8 mouse cellular contexts compared by ENCODE assay signal in genomic region chr6:88499481-88500404, GRCm38 (mm10). TPM values are rescaled to one million over a fixed set of nuclear protein-coding genes. Genes with fewer than 3 reads are reported as not detected.
DNase-seq lines count a peak whose midpoint lies in the region; ATAC-seq and TF ChIP-seq lines count a peak whose summit lies in the region.

No protein-coding gene starts in this region.

- no peaks in the 10 kb centered on the region for H3K27me3 ChIP-seq in kidney, embryonic 16.5 days (ENCODE audit: insufficient read depth, low read length)
- H3K27me3 ChIP-seq in liver, embryonic 15.5 days = no peaks in the 10 kb centered on the region
- no peaks in the 10 kb centered on the region for H3K27me3 ChIP-seq in neural tube, embryonic 12.5 days (replicated peaks)

- H3K9me3 ChIP-seq in kidney, embryonic 16.5 days (ENCODE audit: low read length) = no peaks in the 10 kb centered on the region
- H3K9me3 ChIP-seq in liver, embryonic 15.5 days (replicated peaks) = no peaks in the 10 kb centered on the region
- H3K9me3 ChIP-seq in neural tube, embryonic 12.5 days = no peaks in the 10 kb centered on the region

- H3K4me3 ChIP-seq in cortical plate, adult 2 months (ENCODE audit: insufficient read depth, low read length) = peak overlapping the region; percentile 37
- H3K4me3 ChIP-seq in kidney, embryonic 16.5 days (ENCODE audit: low read length) = peak overlapping the region; percentile 48
- H3K4me3 ChIP-seq in liver, embryonic 15.5 days (replicated peaks) = peak overlapping the region; percentile 64
- H3K4me3 ChIP-seq in neural tube, embryonic 12.5 days = peak overlapping the region; percentile 49

- no peak for TF ChIP-seq POLR2A in cortical plate, adult 2 months (IDR thresholded peaks at IDR 0.05; ENCODE audit: extremely low read depth, insufficient read depth, low read length)

- peak; percentile 52 for ATAC-seq in granulocyte monocyte progenitor cell, adult 5-6 weeks (replicated peaks; ENCODE audit: poor library complexity, severe bottlenecking)
- peak; percentile 76 for ATAC-seq in kidney, embryonic 16.5 days (ENCODE audit: low FRiP score, low TSS enrichment)
- peak; percentile 56 for ATAC-seq in liver, embryonic 15.5 days (ENCODE audit: insufficient read depth)
- ATAC-seq in neural tube, embryonic 12.5 days (ENCODE audit: low FRiP score, low read depth) = peak; percentile 90

- peak; percentile 37 for DNase-seq in urinary bladder, adult 2 months (ENCODE audit: low spot score)
- DNase-seq in urinary bladder, postnatal 10 days (ENCODE audit: low spot score) = no peak
- DNase-seq in testis, postnatal 14 days (ENCODE audit: low spot score) = peak; percentile 63

- 2% methylated on average over 74 of the region's 76 CpGs for WGBS in kidney, embryonic 16.5 days
- WGBS in liver, embryonic 15.5 days (ENCODE audit: insufficient replicate concordance) = 3% methylated on average over 76 of the region's 76 CpGs
- WGBS in neural tube, embryonic 12.5 days = 2% methylated on average over 76 of the region's 76 CpGs

- H3K36me3 ChIP-seq in kidney, embryonic 16.5 days (ENCODE audit: insufficient read depth, low read length) = peaks cover 43% of the 10 kb centered on the region
- peaks cover 49% of the 10 kb centered on the region for H3K36me3 ChIP-seq in liver, embryonic 15.5 days (replicated peaks)
- H3K36me3 ChIP-seq in neural tube, embryonic 12.5 days = peaks cover 57% of the 10 kb centered on the region

- peak overlapping the region; percentile 72 for H3K9ac ChIP-seq in kidney, embryonic 16.5 days (replicated peaks; ENCODE audit: low read length)
- peak overlapping the region; percentile 65 for H3K9ac ChIP-seq in liver, embryonic 15.5 days
- peak overlapping the region; percentile 69 for H3K9ac ChIP-seq in neural tube, embryonic 12.5 days

- peak overlapping the region; percentile 22; the same call in 1 of the 2 replicates for H3K27ac ChIP-seq in cortical plate, adult 2 months (ENCODE audit: insufficient read depth, low read length)
- H3K27ac ChIP-seq in kidney, embryonic 16.5 days (ENCODE audit: low read length) = no peak overlapping the region
- H3K27ac ChIP-seq in liver, embryonic 15.5 days (replicated peaks) = peak overlapping the region; percentile 94
- no peak overlapping the region for H3K27ac ChIP-seq in neural tube, embryonic 12.5 days

- H3K4me1 ChIP-seq in cortical plate, adult 2 months (ENCODE audit: control insufficient read depth, insufficient read depth, low read length) = no peaks in the 10 kb centered on the region
- H3K4me1 ChIP-seq in kidney, embryonic 16.5 days (ENCODE audit: insufficient read depth, low read length) = peaks cover 11% of the 10 kb centered on the region; the same call in 1 of the 2 replicates
- peaks cover 66% of the 10 kb centered on the region for H3K4me1 ChIP-seq in liver, embryonic 15.5 days (replicated peaks)
- H3K4me1 ChIP-seq in neural tube, embryonic 12.5 days = peaks cover 7% of the 10 kb centered on the region; the same call in 1 of the 2 replicates

- peak overlapping the region; percentile 96 for H3K4me2 ChIP-seq in kidney, embryonic 16.5 days (replicated peaks; ENCODE audit: low read depth, low read length)
- H3K4me2 ChIP-seq in liver, embryonic 15.5 days = peak overlapping the region; percentile 97
- peak overlapping the region; percentile 97 for H3K4me2 ChIP-seq in neural tube, embryonic 12.5 days (replicated peaks)

- peak; percentile 50 for TF ChIP-seq CTCF in cortical plate, adult 2 months (IDR thresholded peaks at IDR 0.05; ENCODE audit: extremely low read depth, insufficient read depth, low read length)

RNA-seq across cellular contexts. Expression of gene Sec61a1, which starts 19.0 kb away (rescaled TPM):
- polyA plus RNA-seq in urinary bladder, adult 2 months (2012; rRNA removed) = 130 and 145 TPM in 2 replicates
- 86.3 and 89.3 TPM in 2 replicates for polyA plus RNA-seq in cortical plate, adult 2 months (2012; rRNA removed)
- total RNA-seq in granulocyte monocyte progenitor cell, adult 5-6 weeks (2014; fragmentation: Nextera tagmentation) = 221 and 234 TPM in 2 replicates
- total RNA-seq in granulocyte monocyte progenitor cell, adult 5-6 weeks (2017) = 228 and 244 TPM in 2 replicates
- 274 and 277 TPM in 2 replicates for polyA plus RNA-seq in kidney, embryonic 16.5 days (2015; fragmentation: Nextera tagmentation; extraction: Ambion mirVana)
- polyA plus RNA-seq in liver, embryonic 15.5 days (2015; fragmentation: Nextera tagmentation; extraction: Ambion mirVana) = 123 and 141 TPM in 2 replicates
- polyA plus RNA-seq in neural tube, embryonic 12.5 days (2016; fragmentation: Nextera tagmentation; extraction: Ambion mirVana) = 192 and 193 TPM in 2 replicates

RNA-seq across cellular contexts. Expression of gene Ruvbl1, which starts 34.5 kb away (rescaled TPM):
- polyA plus RNA-seq in urinary bladder, adult 2 months (2012; rRNA removed) = 33.1 and 37.7 TPM in 2 replicates
- 48.0 and 48.2 TPM in 2 replicates for polyA plus RNA-seq in cortical plate, adult 2 months (2012; rRNA removed)
- total RNA-seq in granulocyte monocyte progenitor cell, adult 5-6 weeks (2014; fragmentation: Nextera tagmentation) = 78.4 and 93.5 TPM in 2 replicates
- 159 and 180 TPM in 2 replicates for total RNA-seq in granulocyte monocyte progenitor cell, adult 5-6 weeks (2017)
- polyA plus RNA-seq in kidney, embryonic 16.5 days (2015; fragmentation: Nextera tagmentation; extraction: Ambion mirVana) = 166 and 186 TPM in 2 replicates
- polyA plus RNA-seq in liver, embryonic 15.5 days (2015; fragmentation: Nextera tagmentation; extraction: Ambion mirVana) = 68.2 and 73.7 TPM in 2 replicates
- polyA plus RNA-seq in neural tube, embryonic 12.5 days (2016; fragmentation: Nextera tagmentation; extraction: Ambion mirVana) = 112 and 115 TPM in 2 replicates

RNA-seq across cellular contexts. Expression of gene Eefsec, which starts 53.4 kb away (rescaled TPM):
- polyA plus RNA-seq in urinary bladder, adult 2 months (2012; rRNA removed) = 13.8 and 15.8 TPM in 2 replicates
- polyA plus RNA-seq in cortical plate, adult 2 months (2012; rRNA removed) = 18.3 and 19.3 TPM in 2 replicates
- total RNA-seq in granulocyte monocyte progenitor cell, adult 5-6 weeks (2014; fragmentation: Nextera tagmentation) = 29.5 and 42.8 TPM in 2 replicates
- total RNA-seq in granulocyte monocyte progenitor cell, adult 5-6 weeks (2017) = 13.1 and 15.8 TPM in 2 replicates
- polyA plus RNA-seq in kidney, embryonic 16.5 days (2015; fragmentation: Nextera tagmentation; extraction: Ambion mirVana) = 36.8 and 40.7 TPM in 2 replicates
- 17.1 and 17.9 TPM in 2 replicates for polyA plus RNA-seq in liver, embryonic 15.5 days (2015; fragmentation: Nextera tagmentation; extraction: Ambion mirVana)
- polyA plus RNA-seq in neural tube, embryonic 12.5 days (2016; fragmentation: Nextera tagmentation; extraction: Ambion mirVana) = 26.2 and 29.2 TPM in 2 replicates

Comparison
In these comparisons a context has a peak if more than half of its experiments do, and no peak if none do; other contexts are left out.
1. H3K27ac ChIP-seq: peak in cortical plate, adult 2 months (single experiment) and liver, embryonic 15.5 days (single experiment); none in kidney, embryonic 16.5 days (single experiment) and neural tube, embryonic 12.5 days (single experiment).
2. Peak in every context shown above with its lines, with median percentiles within 50 percentile points of each other: H3K4me3 ChIP-seq, ATAC-seq, H3K4me2 ChIP-seq and H3K9ac ChIP-seq.